Mouse (Mus musculus) kidney, adult 18-20 months (tissue): ENCODE measurements around the gene Rbms3.
A peak's percentile ranks its signal among the peaks of the same experiment; 100 is the strongest.

Experiments used
- DNase-seq: peaks from one replicate; pipeline ENCODE4 v3.0.0; 2021

Rbms3 gene

GRCm38 (mm10) chr9:117029953-117030352 is 599.8 kb downstream of the Rbms3 start:
- DNase-seq, result no peak

- no peak for DNase-seq
Observed at GRCm38 (mm10) chr9:117028586-117028985, 601.1 kb downstream of the Rbms3 start.

- no peak for DNase-seq
Observed at GRCm38 (mm10) chr9:117022086-117022485, 607.6 kb downstream of the Rbms3 start.

- DNase-seq, result no peak
Observed at GRCm38 (mm10) chr9:117021506-117021905, 608.2 kb downstream of the Rbms3 start.

GRCm38 (mm10) chr9:117020216-117020615 is 609.5 kb downstream of the Rbms3 start:
- no peak for DNase-seq

- peak; percentile 53 for DNase-seq
Observed at GRCm38 (mm10) chr9:117018741-117019163, 611.0 kb downstream of the Rbms3 start.

GRCm38 (mm10) chr9:117018301-117018700 is 611.4 kb downstream of the Rbms3 start:
- no peak for DNase-seq

- DNase-seq, result no peak
Observed at GRCm38 (mm10) chr9:117016605-117017319, 613.0 kb downstream of the Rbms3 start.

GRCm38 (mm10) chr9:117013386-117013785 is 616.3 kb downstream of the Rbms3 start:
- DNase-seq, result no peak

- no peak for DNase-seq
Observed at GRCm38 (mm10) chr9:117010801-117011200, 618.9 kb downstream of the Rbms3 start.

GRCm38 (mm10) chr9:117008194-117008593 is 621.5 kb downstream of the Rbms3 start:
- no peak for DNase-seq

- no peak for DNase-seq
Observed at GRCm38 (mm10) chr9:117002083-117002482, 627.6 kb downstream of the Rbms3 start.

- no peak for DNase-seq
Observed at GRCm38 (mm10) chr9:116999186-116999585, 630.5 kb downstream of the Rbms3 start.

- DNase-seq, result no peak
Observed at GRCm38 (mm10) chr9:116990321-116990720, 639.4 kb downstream of the Rbms3 start.

- no peak for DNase-seq
Observed at GRCm38 (mm10) chr9:116980801-116981200, 648.9 kb downstream of the Rbms3 start.

- no peak for DNase-seq
Observed at GRCm38 (mm10) chr9:116977428-116977827, 652.3 kb downstream of the Rbms3 start.

- DNase-seq, result no peak
Observed at GRCm38 (mm10) chr9:116976575-116977408, 652.9 kb downstream of the Rbms3 start.

GRCm38 (mm10) chr9:116975269-116975668 is 654.4 kb downstream of the Rbms3 start:
- no peak for DNase-seq

GRCm38 (mm10) chr9:116974134-116974533 is 655.6 kb downstream of the Rbms3 start:
- no peak for DNase-seq

GRCm38 (mm10) chr9:116973594-116973993 is 656.1 kb downstream of the Rbms3 start:
- DNase-seq, result peak; percentile 16

GRCm38 (mm10) chr9:116967317-116967716 is 662.4 kb downstream of the Rbms3 start:
- DNase-seq, result no peak

GRCm38 (mm10) chr9:116965691-116966090 is 664.0 kb downstream of the Rbms3 start:
- no peak for DNase-seq

- DNase-seq, result no peak
Observed at GRCm38 (mm10) chr9:116956156-116956555, 673.6 kb downstream of the Rbms3 start.

GRCm38 (mm10) chr9:116948211-116948610 is 681.5 kb downstream of the Rbms3 start:
- no peak for DNase-seq
